Mouse (Mus musculus) cerebellum, postnatal 36 days (tissue): Measurements from ENCODE around the gene Gse1.

Source experiments
- DNase-seq, 2 experiments: peaks; one replicate each; pipeline ENCODE4 v3.0.0; 2021 to 2022; ENCODE audit warnings: mixed read lengths in 2 of 2

The Gse1 gene

GRCm38 (mm10) chr8:120585521-120585920, 357.3 kb downstream of the Gse1 start:
- DNase-seq: no peak

GRCm38 (mm10) chr8:120588908-120589771, 360.9 kb downstream of the Gse1 start, which contains the start of gene Gins2:
Gene Gins2, minus strand, starts transcription at chr8:120589304.
- peak; percentile 98 for DNase-seq

GRCm38 (mm10) chr8:120589921-120590320, 361.7 kb downstream of the Gse1 start:
- peak in 1 of 2 experiments; percentile 52 for DNase-seq

DNA sequence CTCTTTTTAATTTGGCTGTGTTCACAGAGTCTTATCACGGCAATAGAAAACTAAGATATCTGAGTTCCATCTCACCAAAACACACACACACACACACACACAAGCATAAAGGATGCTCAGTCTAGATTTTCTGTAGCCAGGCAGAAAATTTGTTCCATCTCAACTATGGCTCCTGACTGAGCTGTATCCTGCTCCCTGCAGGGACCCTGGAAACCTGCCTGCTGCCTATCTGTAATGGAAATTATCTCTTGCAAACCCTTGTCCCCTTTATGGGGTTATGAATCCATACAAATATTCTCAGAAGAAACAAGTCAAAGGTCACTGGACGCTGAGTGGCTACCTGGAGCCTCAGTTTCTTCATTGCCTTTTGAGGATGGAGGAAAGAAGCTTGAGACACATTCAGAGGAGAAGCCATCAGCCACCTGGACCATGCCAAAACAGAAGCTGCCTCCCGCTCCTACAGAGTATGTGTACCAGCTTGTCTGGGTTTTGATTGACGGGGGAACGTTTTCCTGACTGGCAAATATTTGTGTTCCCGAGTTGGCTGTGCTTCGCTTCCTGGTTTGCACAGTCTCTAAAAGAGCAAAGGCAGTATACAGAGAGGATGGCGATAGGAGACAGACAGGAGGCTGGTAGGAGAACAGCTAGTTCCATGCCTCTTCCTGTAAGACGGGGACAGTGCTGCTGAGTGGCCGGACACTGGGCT, 363.5 kb downstream of the Gse1 start:
- peak; percentile 53 to 61 for DNase-seq

- no peak for DNase-seq
These were observed 366.3 kb downstream of the Gse1 start for GRCm38 (mm10) chr8:120594571-120594970.

GRCm38 (mm10) chr8:120595963-120596362, 367.7 kb downstream of the Gse1 start:
- DNase-seq: peak; percentile 70 to 77

- DNase-seq: peak; percentile 61 to 68
These were observed 370.3 kb downstream of the Gse1 start for GRCm38 (mm10) chr8:120598579-120598978.

GRCm38 (mm10) chr8:120599504-120599903, 371.2 kb downstream of the Gse1 start:
- DNase-seq: peak; percentile 84 to 88

GRCm38 (mm10) chr8:120602672-120603071, 374.4 kb downstream of the Gse1 start:
- no peak for DNase-seq

GRCm38 (mm10) chr8:120607460-120607859, 379.2 kb downstream of the Gse1 start:
- DNase-seq: no peak

DNA sequence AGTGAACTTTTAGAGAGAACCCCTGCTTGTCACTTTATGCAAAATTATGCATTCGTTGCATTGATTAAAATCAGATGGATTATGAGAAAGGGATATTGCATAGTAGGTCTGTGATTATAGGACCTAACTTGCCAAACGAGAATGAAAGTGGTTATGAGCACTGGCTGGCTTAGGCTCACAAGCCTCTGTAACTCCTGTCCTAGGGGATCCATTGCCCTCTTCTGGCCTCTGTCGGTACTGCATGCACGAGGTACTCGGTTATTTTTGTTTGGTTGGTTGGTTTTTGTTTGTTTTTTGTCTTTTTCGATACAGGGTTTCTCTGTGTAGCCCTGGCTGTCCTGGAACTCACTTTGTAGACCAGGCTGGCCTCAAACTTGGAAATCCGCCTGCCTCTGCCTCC, 379.6 kb downstream of the Gse1 start:
- peak; percentile 79 to 85 for DNase-seq

DNA sequence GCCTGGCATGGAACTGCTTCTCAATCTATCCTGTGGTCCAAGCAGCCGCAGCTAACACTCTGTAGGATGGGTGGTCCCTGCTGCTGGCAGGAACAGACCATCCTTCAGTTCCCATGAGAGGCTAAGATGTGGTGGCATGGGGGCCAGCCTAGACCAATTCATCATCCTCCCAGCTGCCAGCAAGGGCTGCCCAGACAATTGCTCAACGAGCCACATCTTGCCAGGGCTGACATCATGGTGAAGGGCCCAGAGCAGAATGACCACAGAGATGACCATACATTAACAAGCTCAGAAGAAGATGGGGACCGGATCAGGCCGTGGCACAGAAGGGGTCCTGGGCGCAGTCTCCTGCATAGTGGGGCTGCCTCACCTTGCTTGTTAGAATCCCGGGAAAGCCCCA, 382.6 kb downstream of the Gse1 start:
- no peak for DNase-seq

GRCm38 (mm10) chr8:120614491-120614890, 386.2 kb downstream of the Gse1 start:
- no peak for DNase-seq

DNA sequence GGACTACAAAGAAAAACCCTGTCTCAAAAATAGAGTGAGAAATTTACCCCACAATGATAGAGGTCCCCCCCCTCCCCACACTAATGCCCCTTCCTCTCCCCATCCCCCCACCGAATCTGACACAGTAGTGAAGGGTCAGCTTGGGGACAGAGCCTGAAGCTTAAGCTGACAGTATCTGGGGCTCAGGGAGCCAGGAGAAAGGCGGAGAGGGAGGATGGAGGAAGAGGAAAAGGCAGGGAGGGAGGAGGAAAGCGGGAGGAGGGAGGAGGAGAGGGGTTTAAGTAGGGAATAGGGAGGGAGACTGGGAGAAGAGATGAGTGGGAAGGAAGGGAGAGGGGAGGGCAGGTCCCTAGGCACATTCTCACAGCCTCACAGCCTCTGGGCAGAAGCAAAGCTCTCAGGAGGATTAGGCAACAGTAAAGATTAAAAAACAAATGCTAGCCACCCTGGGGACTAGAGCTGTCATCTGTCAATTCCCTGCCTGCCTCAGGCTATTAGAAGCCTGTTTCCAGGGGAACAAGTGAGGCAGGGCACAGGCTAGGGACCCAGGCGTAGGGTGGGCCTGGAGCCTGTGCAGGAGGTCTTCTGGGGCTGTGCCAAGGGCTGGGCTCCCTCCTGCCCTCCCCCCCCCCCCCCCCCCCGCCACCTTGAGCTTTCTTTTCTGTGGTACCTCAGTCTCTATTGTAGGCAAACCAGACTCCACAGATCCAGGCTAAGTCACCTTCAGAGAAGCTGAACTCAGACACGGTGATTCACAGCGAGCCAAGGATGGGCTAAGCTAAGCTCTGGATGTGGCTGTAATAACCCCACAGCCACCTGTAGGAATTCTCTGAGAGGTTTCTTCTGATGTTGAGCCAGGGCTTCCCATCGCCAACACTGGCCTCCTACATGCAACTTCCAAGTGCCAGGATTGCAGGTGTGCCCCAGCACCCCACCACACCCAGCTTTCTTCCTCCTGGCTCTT, 388.7 kb downstream of the Gse1 start:
- no peak for DNase-seq

GRCm38 (mm10) chr8:120618110-120618509, 389.9 kb downstream of the Gse1 start:
- DNase-seq: peak; percentile 67 to 76

DNA sequence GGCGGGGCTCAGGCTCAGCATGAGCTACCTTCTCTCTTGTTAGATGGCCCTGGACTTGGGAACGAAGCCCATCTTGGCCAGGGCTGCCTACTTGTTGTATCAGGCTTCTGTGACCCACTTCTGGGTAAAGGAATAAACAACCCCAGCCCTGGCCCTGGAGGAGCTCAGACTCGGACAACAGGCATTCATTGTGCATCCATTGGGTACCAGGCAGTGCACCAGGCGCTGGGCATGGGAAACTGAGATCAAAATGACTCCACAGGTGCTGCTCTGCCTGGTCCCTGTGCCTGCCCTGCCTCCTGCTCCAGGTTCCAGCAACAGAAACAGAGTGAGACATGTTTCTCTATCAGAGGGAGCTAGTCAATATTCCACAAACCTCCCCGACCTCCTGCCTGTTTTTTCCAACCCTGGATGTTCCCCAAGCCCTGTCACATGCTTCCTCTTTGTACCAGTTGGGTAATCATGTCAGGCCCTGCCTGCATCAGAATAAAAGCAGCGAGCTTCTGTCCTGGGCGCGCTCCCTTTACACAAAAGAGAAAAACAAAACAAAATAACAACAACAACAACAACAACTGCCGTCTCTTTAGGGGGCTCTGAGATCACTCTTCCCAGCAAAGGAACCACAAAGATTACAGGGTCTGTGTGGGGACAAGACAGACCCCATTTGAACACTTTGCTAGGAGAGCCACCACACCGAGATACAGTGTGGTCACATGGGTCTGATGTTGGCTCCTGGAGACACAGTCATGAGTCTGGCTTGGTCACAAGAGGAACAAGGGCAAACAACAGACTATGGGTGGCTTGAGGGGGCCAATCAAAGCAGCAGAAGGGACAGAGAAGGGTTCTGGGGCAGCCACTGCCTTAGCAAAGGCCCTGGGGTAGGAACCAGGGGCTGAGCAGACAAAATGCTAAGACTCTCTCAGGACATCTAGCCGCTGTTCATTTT, 391.3 kb downstream of the Gse1 start:
- no peak for DNase-seq

- DNase-seq: no peak
These were observed 392.2 kb downstream of the Gse1 start for GRCm38 (mm10) chr8:120620441-120620840.

DNA sequence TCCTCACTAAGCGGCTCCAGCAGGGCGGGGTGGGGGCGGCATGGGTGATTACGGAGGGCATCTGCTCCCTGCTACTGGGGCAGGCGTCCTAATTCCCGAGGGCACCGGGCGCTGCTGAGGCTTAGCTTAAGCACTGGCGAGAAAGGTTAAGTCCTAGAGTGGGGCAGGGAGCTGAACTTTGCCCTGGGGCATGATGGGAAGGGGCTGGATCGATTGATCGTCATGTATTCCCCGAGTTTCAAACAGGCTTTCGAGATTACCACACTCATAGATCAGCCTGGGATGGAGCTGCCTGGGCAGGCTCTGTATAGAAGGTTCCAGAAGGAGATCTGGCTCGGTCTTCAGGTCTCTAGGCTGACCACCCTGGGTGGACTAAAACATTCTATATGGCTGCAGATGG, 393.9 kb downstream of the Gse1 start:
- no peak for DNase-seq

DNA sequence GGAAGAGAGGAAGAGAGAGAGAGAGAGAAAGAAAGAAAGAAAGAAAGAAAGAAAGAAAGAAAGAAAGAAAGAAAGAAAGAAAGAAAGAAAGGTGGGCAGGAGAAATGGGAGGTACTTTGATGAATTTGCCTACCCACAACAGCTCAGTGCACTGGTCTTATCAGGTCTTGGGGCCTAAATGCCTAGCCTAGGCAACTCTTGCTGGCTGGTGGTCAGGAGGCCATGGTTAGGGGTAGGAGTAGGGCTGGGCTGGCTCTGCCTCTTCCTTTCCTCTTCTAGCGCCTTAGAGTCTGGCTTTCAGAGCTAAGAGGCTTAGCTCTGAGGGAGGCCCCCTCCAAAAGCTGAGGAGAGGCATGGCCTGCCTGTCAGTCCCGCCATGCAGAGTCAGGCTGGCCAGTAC, 395.4 kb downstream of the Gse1 start:
- no peak for DNase-seq

DNA sequence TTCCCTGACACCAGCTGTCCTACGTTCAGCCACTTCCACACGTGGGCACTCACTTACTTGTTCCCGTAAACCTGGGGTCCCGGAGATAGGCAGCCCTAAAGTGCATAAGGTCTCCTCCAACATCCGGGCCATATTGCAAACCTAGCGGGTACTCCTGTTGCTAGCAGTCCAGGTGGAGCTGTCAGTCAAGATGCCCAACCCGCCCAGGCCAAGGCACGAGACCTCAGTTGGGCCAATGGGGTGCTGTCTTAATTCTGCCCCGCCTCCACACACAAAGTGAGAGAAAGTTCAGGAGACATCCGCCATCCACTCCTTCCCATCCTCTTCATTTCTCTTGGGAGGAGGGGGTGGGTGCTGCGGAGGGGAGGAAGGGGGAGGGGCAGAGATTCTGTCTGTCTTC, 398.2 kb downstream of the Gse1 start:
- no peak for DNase-seq

GRCm38 (mm10) chr8:120627298-120627697, 399.0 kb downstream of the Gse1 start:
- DNase-seq: peak; percentile 75 to 82

DNA sequence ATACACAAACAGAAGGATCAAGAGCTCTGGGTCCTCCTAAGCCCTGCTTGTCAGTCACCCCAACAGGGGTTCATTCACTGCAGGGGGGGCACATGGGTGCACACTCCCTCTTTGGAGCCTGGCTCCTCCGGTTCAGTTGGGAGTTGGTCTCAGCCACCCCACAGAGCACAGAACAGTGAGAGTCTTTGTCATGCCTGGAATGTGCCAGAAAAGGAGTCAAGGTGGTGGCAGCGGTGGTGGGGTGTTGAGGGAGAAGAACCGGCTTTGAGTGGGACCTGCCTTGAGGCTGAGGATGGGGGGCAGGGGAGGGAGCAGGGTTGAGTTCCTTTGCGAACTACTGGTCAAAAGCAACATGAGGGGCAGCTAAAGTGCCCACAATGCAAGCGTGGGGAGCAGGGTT, 401.8 kb downstream of the Gse1 start:
- DNase-seq: no peak
